Mouse (Mus musculus): ENCODE measurements at regions not wholly inside any gene's neighbourhood (a gene's known extent, or its start where the extent isn't known, plus 50 kb on each side); places are given as distances from the start of the nearest gene placed in this dataset.

GRCm38 (mm10) chr13:110775251-110775650 is 380.4 kb downstream of the Plk2 start:
- Histone ChIP-seq H3K27me3 (ENCODE audit: insufficient read depth, low read length) (no peaks in the 10 kb centered on the region), H3K4me2 (ENCODE audit: low read depth, low read length, poor library complexity, severe bottlenecking) (no peak overlapping the region), H3K36me3 (ENCODE audit: insufficient read depth, low read length) (no peaks in the 10 kb centered on the region), H3K27ac (ENCODE audit: low read depth, low read length) (no peak overlapping the region), H3K9ac (replicated peaks; ENCODE audit: low read length, poor library complexity, severe bottlenecking) (no peak overlapping the region), H3K4me3 (ENCODE audit: low read depth, low read length) (no peak overlapping the region), H3K9me3 (ENCODE audit: low read length) (no peaks in the 10 kb centered on the region), H3K4me1 (ENCODE audit: insufficient read depth, low read length) (no peaks in the 10 kb centered on the region)
- ATAC-seq (ENCODE audit: low FRiP score) (no peak), DNase-seq (ENCODE audit: low spot score) (no peak)
- no peak for TF ChIP-seq CTCF (IDR thresholded peaks at IDR 0.05)

GRCm38 (mm10) chr13:110784162-110784785 is 389.4 kb downstream of the Plk2 start:
- no peaks in the 10 kb centered on the region for H3K36me3 ChIP-seq (ENCODE audit: insufficient read depth, low read length)
- 69% methylated on average over 12 of the region's 12 CpGs for WGBS
- H3K4me3 ChIP-seq (ENCODE audit: low read depth, low read length), result no peak overlapping the region
- no peak overlapping the region for H3K4me2 ChIP-seq (ENCODE audit: low read depth, low read length, poor library complexity, severe bottlenecking)
- no peaks in the 10 kb centered on the region for H3K4me1 ChIP-seq (ENCODE audit: insufficient read depth, low read length)
- no peaks in the 10 kb centered on the region for H3K27me3 ChIP-seq (ENCODE audit: insufficient read depth, low read length)
- no peak for TF ChIP-seq CTCF (IDR thresholded peaks at IDR 0.05)
- no peak overlapping the region for H3K9ac ChIP-seq (replicated peaks; ENCODE audit: low read length, poor library complexity, severe bottlenecking)
- H3K9me3 ChIP-seq (ENCODE audit: low read length), result no peaks in the 10 kb centered on the region
- H3K27ac ChIP-seq (ENCODE audit: low read depth, low read length), result no peak overlapping the region
- DNase-seq (ENCODE audit: low spot score) (no peak), ATAC-seq (ENCODE audit: low FRiP score) (no peak)

GRCm38 (mm10) chr13:110784822-110785221 is 390.0 kb downstream of the Plk2 start:
- Histone ChIP-seq H3K36me3 (ENCODE audit: insufficient read depth, low read length) (no peaks in the 10 kb centered on the region), H3K9ac (replicated peaks; ENCODE audit: low read length, poor library complexity, severe bottlenecking) (no peak overlapping the region), H3K27me3 (ENCODE audit: insufficient read depth, low read length) (no peaks in the 10 kb centered on the region), H3K4me1 (ENCODE audit: insufficient read depth, low read length) (no peaks in the 10 kb centered on the region), H3K4me2 (ENCODE audit: low read depth, low read length, poor library complexity, severe bottlenecking) (no peak overlapping the region), H3K27ac (ENCODE audit: low read depth, low read length) (no peak overlapping the region), H3K4me3 (ENCODE audit: low read depth, low read length) (no peak overlapping the region), H3K9me3 (ENCODE audit: low read length) (no peaks in the 10 kb centered on the region)
- no peak for DNase-seq (ENCODE audit: low spot score)
- WGBS, result 88% methylated on average over 5 of the region's 5 CpGs
- TF ChIP-seq CTCF (IDR thresholded peaks at IDR 0.05), result no peak
- no peak for ATAC-seq (ENCODE audit: low FRiP score)

- 74% methylated on average over 7 of the region's 7 CpGs for WGBS
- no peak for ATAC-seq (ENCODE audit: low FRiP score)
Measured at GRCm38 (mm10) chr13:110798313-110798712, 403.5 kb downstream of the Plk2 start.

GRCm38 (mm10) chr13:110802841-110803240 is 408.0 kb downstream of the Plk2 start:
- Histone ChIP-seq H3K36me3 (ENCODE audit: insufficient read depth, low read length) (no peaks in the 10 kb centered on the region), H3K27ac (ENCODE audit: low read depth, low read length) (no peak overlapping the region), H3K9ac (replicated peaks; ENCODE audit: low read length, poor library complexity, severe bottlenecking) (no peak overlapping the region), H3K27me3 (ENCODE audit: insufficient read depth, low read length) (no peaks in the 10 kb centered on the region), H3K4me3 (ENCODE audit: low read depth, low read length) (no peak overlapping the region), H3K4me1 (ENCODE audit: insufficient read depth, low read length) (no peaks in the 10 kb centered on the region), H3K9me3 (ENCODE audit: low read length) (no peaks in the 10 kb centered on the region), H3K4me2 (ENCODE audit: low read depth, low read length, poor library complexity, severe bottlenecking) (no peak overlapping the region)
- TF ChIP-seq CTCF (IDR thresholded peaks at IDR 0.05), result no peak
- ATAC-seq (ENCODE audit: low FRiP score) (no peak), DNase-seq (ENCODE audit: low spot score) (no peak)
- 78% methylated on average over 6 of the region's 6 CpGs for WGBS

More at GRCm38 (mm10) chr13:110798313-110798712, 403.5 kb downstream of the Plk2 start:
- no peak overlapping the region for H3K4me3 ChIP-seq (ENCODE audit: low read depth, low read length)
- H3K9me3 ChIP-seq (ENCODE audit: low read length), result no peaks in the 10 kb centered on the region
- no peak overlapping the region for H3K27ac ChIP-seq (ENCODE audit: low read depth, low read length)
- no peak for TF ChIP-seq CTCF (IDR thresholded peaks at IDR 0.05)
- H3K36me3 ChIP-seq (ENCODE audit: insufficient read depth, low read length), result no peaks in the 10 kb centered on the region
- H3K4me2 ChIP-seq (ENCODE audit: low read depth, low read length, poor library complexity, severe bottlenecking), result no peak overlapping the region
- H3K4me1 ChIP-seq (ENCODE audit: insufficient read depth, low read length), result no peaks in the 10 kb centered on the region
- DNase-seq (ENCODE audit: low spot score), result no peak
- no peaks in the 10 kb centered on the region for H3K27me3 ChIP-seq (ENCODE audit: insufficient read depth, low read length)
- H3K9ac ChIP-seq (replicated peaks; ENCODE audit: low read length, poor library complexity, severe bottlenecking), result no peak overlapping the region

GRCm38 (mm10) chr13:110812401-110812800 is 417.6 kb downstream of the Plk2 start:
- Histone ChIP-seq H3K36me3 (ENCODE audit: insufficient read depth, low read length) (no peaks in the 10 kb centered on the region), H3K9ac (replicated peaks; ENCODE audit: low read length, poor library complexity, severe bottlenecking) (no peak overlapping the region), H3K27ac (ENCODE audit: low read depth, low read length) (no peak overlapping the region), H3K4me1 (ENCODE audit: insufficient read depth, low read length) (no peaks in the 10 kb centered on the region), H3K9me3 (ENCODE audit: low read length) (no peaks in the 10 kb centered on the region), H3K4me2 (ENCODE audit: low read depth, low read length, poor library complexity, severe bottlenecking) (no peak overlapping the region), H3K27me3 (ENCODE audit: insufficient read depth, low read length) (no peaks in the 10 kb centered on the region), H3K4me3 (ENCODE audit: low read depth, low read length) (no peak overlapping the region)
- TF ChIP-seq CTCF (IDR thresholded peaks at IDR 0.05), result no peak
- ATAC-seq (ENCODE audit: low FRiP score) (no peak), DNase-seq (ENCODE audit: low spot score) (no peak)
- WGBS, result 63% methylated on average over 6 of the region's 6 CpGs
